In genomic region chrX:13070573-13071240, GRCm38 (mm10) we compare ENCODE assay signal across 8 mouse cellular contexts. TPM values are rescaled to one million over a fixed set of nuclear protein-coding genes. Genes with fewer than 3 reads are reported as not detected.
DNase-seq lines count a peak whose midpoint lies in the region; ATAC-seq and TF ChIP-seq lines count a peak whose summit lies in the region.

No protein-coding gene starts in this region.

- no peak for TF ChIP-seq POLR2A in olfactory bulb, adult 2 months (IDR thresholded peaks at IDR 0.05; ENCODE audit: insufficient read depth, low read depth, low read length)

- H3K4me2 ChIP-seq in forebrain, embryonic 15.5 days (replicated peaks) = peak overlapping the region; percentile 44
- H3K4me2 ChIP-seq in lung, embryonic 14.5 days = peak overlapping the region; percentile 57

- peaks cover 3% of the 10 kb centered on the region; the same call in 1 of the 2 replicates for H3K4me1 ChIP-seq in forebrain, embryonic 15.5 days
- H3K4me1 ChIP-seq in lung, embryonic 14.5 days (ENCODE audit: insufficient read depth) = no peaks in the 10 kb centered on the region
- no peaks in the 10 kb centered on the region for H3K4me1 ChIP-seq in olfactory bulb, adult 2 months (ENCODE audit: control insufficient read depth, insufficient read depth, low read length)

- peak; percentile 95 for DNase-seq in ES-CJ7 (ENCODE audit: low read depth, low spot score)
- DNase-seq in cerebellum, adult 11-12 months = peak; percentile 97
- peak; percentile 83 for DNase-seq in heart, postnatal 25 days (ENCODE audit: low spot score)
- DNase-seq in layer of hippocampus, adult 2 months (ENCODE audit: low spot score in 2 of 2) = peak; percentile 90 to 95
- DNase-seq in lung, embryonic 14.5 days = peak; percentile 94
- DNase-seq in thymus, postnatal 0 days (ENCODE audit: low spot score) = peak; percentile 81

- H3K9ac ChIP-seq in forebrain, embryonic 15.5 days (replicated peaks) = peak overlapping the region; percentile 85
- H3K9ac ChIP-seq in lung, embryonic 14.5 days = peak overlapping the region; percentile 65

- peak; percentile 92 for ATAC-seq in forebrain, embryonic 15.5 days (replicated peaks)
- peak; percentile 81 for ATAC-seq in lung, embryonic 14.5 days (ENCODE audit: insufficient read depth)

- TF ChIP-seq CTCF in layer of hippocampus, adult 2 months (conservative IDR thresholded peaks at IDR 0.05) = no peak
- 0 out of 2 replicates have a peak, but pooled peaks have one; percentile 7 for TF ChIP-seq CTCF in lung, embryonic 14.5 days (IDR thresholded peaks at IDR 0.05; ENCODE audit: low read depth)
- TF ChIP-seq CTCF in olfactory bulb, adult 2 months (IDR thresholded peaks at IDR 0.05; ENCODE audit: insufficient read depth, low read depth, low read length) = no peak

- peak overlapping the region; percentile 98 for H3K27ac ChIP-seq in forebrain, embryonic 15.5 days (replicated peaks)
- H3K27ac ChIP-seq in layer of hippocampus, adult 2 months = peak overlapping the region; percentile 96
- H3K27ac ChIP-seq in lung, embryonic 14.5 days (ENCODE audit: low read depth) = peak overlapping the region; percentile 94
- peak overlapping the region; percentile 97 for H3K27ac ChIP-seq in olfactory bulb, adult 2 months (ENCODE audit: insufficient read depth, low read depth, low read length)

- intact Hi-C loops in heart, postnatal 25 days (cut with DNase I) = loop anchor here (2.0 to 10.0 kb wide), 2 partner anchors 30 to 396 kb away; partner anchors contain the start of gene 1810030O07Rik

- no peaks in the 10 kb centered on the region for H3K9me3 ChIP-seq in forebrain, embryonic 15.5 days
- H3K9me3 ChIP-seq in lung, embryonic 14.5 days (ENCODE audit: low read depth, low read length) = no peaks in the 10 kb centered on the region

- WGBS in forebrain, embryonic 15.5 days = 19% methylated on average over 34 of the region's 35 CpGs
- 9% methylated on average over 34 of the region's 35 CpGs for WGBS in lung, embryonic 14.5 days
- WGBS in olfactory bulb, adult 2 months = 13% methylated on average over 35 of the region's 35 CpGs

- no peaks in the 10 kb centered on the region for H3K36me3 ChIP-seq in forebrain, embryonic 15.5 days
- H3K36me3 ChIP-seq in lung, embryonic 14.5 days (ENCODE audit: insufficient read depth) = no peaks in the 10 kb centered on the region

- H3K4me3 ChIP-seq in forebrain, embryonic 15.5 days = peak overlapping the region; percentile 82
- peak overlapping the region; percentile 73 for H3K4me3 ChIP-seq in layer of hippocampus, adult 2 months
- peak overlapping the region; percentile 65 for H3K4me3 ChIP-seq in lung, embryonic 14.5 days (ENCODE audit: low read depth, low read length)
- H3K4me3 ChIP-seq in olfactory bulb, adult 2 months (ENCODE audit: insufficient read depth, low read depth, low read length) = peak overlapping the region; percentile 84

- no peaks in the 10 kb centered on the region for H3K27me3 ChIP-seq in forebrain, embryonic 15.5 days
- H3K27me3 ChIP-seq in lung, embryonic 14.5 days (ENCODE audit: insufficient read depth, low read length) = peaks cover 7% of the 10 kb centered on the region; the same call in 1 of the 2 replicates

RNA-seq across cellular contexts. Expression of gene Usp9x, which starts 0.6 kb away (rescaled TPM):
- polyA plus RNA-seq in forebrain, embryonic 15.5 days (2015; fragmentation: Nextera tagmentation; extraction: Ambion mirVana) = 39.7 and 40.9 TPM in 2 replicates
- total RNA-seq in heart, postnatal 25 days (2021) = 100 to 1,000 TPM; 137 to 155 TPM
- total RNA-seq in layer of hippocampus, adult 2 months (2021) = 100 to 1,000 TPM; 225 to 232 TPM
- 54.9 and 57.6 TPM in 2 replicates for polyA plus RNA-seq in lung, embryonic 14.5 days (2014; fragmentation: Nextera tagmentation; extraction: Ambion mirVana)
- 284 TPM in 1 of 2 replicates, not detected in the other for polyA plus RNA-seq in olfactory bulb, adult 2 months (2012; ENCODE audit: insufficient read depth, insufficient read length, low replicate concordance, missing spikeins)
- 19.8 and 21.4 TPM in 2 replicates for polyA plus RNA-seq in thymus, postnatal 0 days (2015; fragmentation: Nextera tagmentation; extraction: Ambion mirVana)

Comparison
In these comparisons a context has a peak if more than half of its experiments do, and no peak if none do; other contexts are left out.
1. Peak in every context shown above with its lines: DNase-seq, ATAC-seq, H3K4me3 ChIP-seq and H3K27ac ChIP-seq.